Mouse (Mus musculus) embryonic facial prominence, embryonic 12.5 days (tissue): Measurements from ENCODE around the gene Elf1. TPM values are rescaled to one million over a fixed set of nuclear protein-coding genes. Genes with fewer than 3 reads are reported as not detected.
A peak's percentile ranks its signal among the peaks of the same experiment; 100 is the strongest.

Experiments used
- ATAC-seq: fragments of 200-750 bp; cut with Nextera tagmentation; 2 replicates; pipeline ENCODE4 v1.8.0; 2017; ENCODE audit not compliant: insufficient number of reproducible peaks, insufficient read depth, low FRiP score, low TSS enrichment
- H3K27ac ChIP-seq: fragments of 300-500 bp; sonication (generic); 2 replicates; pipeline ENCODE4 v1.5.1; 2016; ENCODE audit warnings: mild to moderate bottlenecking
- H3K27me3 ChIP-seq: fragments of 300-500 bp; sonication (generic); 2 replicates; pipeline ENCODE4 v1.6.1; 2016; ENCODE audit warnings: mild to moderate bottlenecking, moderate library complexity
- H3K36me3 ChIP-seq: fragments of 300-500 bp; sonication (generic); 2 replicates; pipeline ENCODE4 v1.6.1; 2016; ENCODE audit warnings: mild to moderate bottlenecking
- H3K4me1 ChIP-seq: fragments of 300-500 bp; sonication (generic); 2 replicates; pipeline ENCODE4 v1.6.1; 2016
- H3K4me2 ChIP-seq: fragments of 300-500 bp; sonication (generic); replicated peaks from 2 replicates; pipeline ENCODE4 v1.6.1; 2016; ENCODE audit warnings: mild to moderate bottlenecking, moderate library complexity
- H3K4me3 ChIP-seq: fragments of 300-500 bp; sonication (generic); 2 replicates; pipeline ENCODE4 v1.5.1; 2016; ENCODE audit warnings: mild to moderate bottlenecking
- H3K9ac ChIP-seq: fragments of 300-500 bp; sonication (generic); 2 replicates; pipeline ENCODE4 v1.6.1; 2016; ENCODE audit warnings: mild to moderate bottlenecking, moderate library complexity
- H3K9me3 ChIP-seq: fragments of 300-500 bp; sonication (generic); 2 replicates; pipeline ENCODE4 v1.6.1; 2016; ENCODE audit warnings: mild to moderate bottlenecking, moderate library complexity
- WGBS: fragments of 180-500 bp; shearing (Covaris S2); methylation state at CpG from one replicate; pipeline ENCODE4 v1.1.7; 2016; 5-methylcytosine and 5-hydroxymethylcytosine counted together
- polyA plus RNA-seq: library from polyadenylated mRNA; unstranded; fragments of >200 nt; fragmentation: Nextera tagmentation; extraction: Ambion mirVana; gene quantifications from 2 replicates; pipeline ENCODE4 v1.2.1, GENCODE M21; 2016

The Elf1 gene
- polyA plus RNA-seq, 1 experiment from 2014 or later: 12.4 TPM

GRCm38 (mm10) chr14:79473384-79473783, 7.6 kb upstream of the Elf1 start:
- no peak overlapping the region for H3K4me2 ChIP-seq
- H3K36me3 ChIP-seq: peaks cover 76% of the 10 kb centered on the region
- no peaks in the 10 kb centered on the region for H3K9me3 ChIP-seq
- H3K9ac ChIP-seq: no peak overlapping the region
- ATAC-seq: no peak
- 93% methylated on average over 2 of the region's 2 CpGs for WGBS
- no peak overlapping the region for H3K4me3 ChIP-seq
- H3K4me1 ChIP-seq: no peaks in the 10 kb centered on the region
- no peaks in the 10 kb centered on the region for H3K27me3 ChIP-seq
- no peak overlapping the region for H3K27ac ChIP-seq

- Histone ChIP-seq H3K36me3 (peaks cover 12% of the 10 kb centered on the region), H3K4me3 (peak within 1 kb of the TSS; percentile 85), H3K27me3 (no peaks in the 10 kb centered on the region), H3K9ac (peak within 1 kb of the TSS; percentile 96), H3K9me3 (no peaks in the 10 kb centered on the region), H3K4me2 (peak within 1 kb of the TSS; percentile 62), H3K27ac (peak within 1 kb of the TSS; percentile 100), H3K4me1 (peaks cover 35% of the 10 kb centered on the region)
- under 1% methylated on average over 80 of the region's 86 CpGs for WGBS
- peak; percentile 87 for ATAC-seq
These were observed 551 bp downstream of the Elf1 start, which contains the start of gene Wbp4 for GRCm38 (mm10) chr14:79481339-79482151. TSS of gene Wbp4 (minus strand) at chr14:79481520.

DNA sequence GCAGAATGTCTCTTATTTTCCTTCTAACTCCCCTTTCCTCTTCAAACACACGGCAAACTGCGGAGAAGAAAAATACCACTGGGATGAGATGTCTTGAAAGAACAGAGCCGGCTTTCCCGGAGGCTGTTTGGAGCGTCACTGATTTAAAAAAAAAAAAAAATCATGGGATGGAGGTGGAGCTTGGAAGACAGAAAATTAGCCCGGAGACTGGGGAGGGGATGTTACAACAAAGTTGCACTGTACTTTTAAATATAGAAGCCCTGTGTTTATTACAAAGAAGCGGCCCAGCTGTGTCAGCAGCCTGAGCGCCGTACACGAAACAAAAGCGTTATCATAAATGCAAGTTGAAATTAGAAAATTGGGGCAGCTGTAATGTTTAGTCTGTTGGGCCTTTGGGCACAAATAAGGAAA, 1.3 kb downstream of the Elf1 start:
- peak overlapping the region; percentile 100 for H3K27ac ChIP-seq
- H3K9me3 ChIP-seq: no peaks in the 10 kb centered on the region
- under 1% methylated on average over 11 of the region's 11 CpGs for WGBS
- peak overlapping the region; percentile 85 for H3K4me3 ChIP-seq
- H3K4me1 ChIP-seq: peaks cover 42% of the 10 kb centered on the region
- peak overlapping the region; percentile 96 for H3K9ac ChIP-seq
- no peaks in the 10 kb centered on the region for H3K27me3 ChIP-seq
- ATAC-seq: no peak
- peaks cover 8% of the 10 kb centered on the region; the same call in 1 of the 2 replicates for H3K36me3 ChIP-seq
- H3K4me2 ChIP-seq: peak overlapping the region; percentile 62

DNA sequence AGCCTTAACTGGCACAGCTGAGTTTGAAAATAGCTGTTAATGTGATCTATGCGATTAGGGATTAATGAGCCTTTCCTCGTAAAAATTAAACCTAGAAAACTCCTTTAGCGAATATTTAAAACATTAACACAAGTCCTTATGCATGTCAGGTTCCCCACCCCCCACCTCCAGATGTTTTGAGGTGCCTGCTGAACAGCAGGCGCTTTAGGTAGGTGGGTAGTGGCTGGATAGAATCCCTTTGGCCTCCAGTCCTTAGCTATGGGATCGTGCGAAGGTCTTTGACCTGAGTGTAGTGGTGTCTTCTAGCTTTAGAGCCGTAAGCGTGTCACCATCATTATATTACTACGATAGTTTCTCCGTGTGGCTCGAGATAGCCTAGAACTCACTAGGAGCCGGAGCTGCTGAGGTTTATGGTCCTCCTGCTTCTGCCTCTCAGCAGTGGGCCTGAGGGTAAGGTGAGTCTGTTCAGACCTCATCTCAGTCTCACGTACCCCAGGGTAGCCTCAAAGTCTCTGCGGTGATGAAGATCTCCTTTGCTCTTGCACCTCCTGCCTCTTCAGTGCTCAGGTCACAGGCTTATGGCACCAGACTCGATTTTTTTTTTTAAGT, 1.9 kb downstream of the Elf1 start:
- Histone ChIP-seq H3K9ac (peak overlapping the region; percentile 96), H3K36me3 (peaks cover 5% of the 10 kb centered on the region; the same call in 1 of the 2 replicates), H3K27ac (peak overlapping the region; percentile 100), H3K27me3 (no peaks in the 10 kb centered on the region), H3K4me2 (peak overlapping the region; percentile 62), H3K4me3 (peak overlapping the region; percentile 85), H3K9me3 (no peaks in the 10 kb centered on the region), H3K4me1 (peaks cover 48% of the 10 kb centered on the region)
- WGBS: 21% methylated on average over 15 of the region's 15 CpGs
- no peak for ATAC-seq

- Histone ChIP-seq H3K4me2 (peak overlapping the region; percentile 62), H3K9ac (peak overlapping the region; percentile 96; the same call in 1 of the 2 replicates), H3K27me3 (no peaks in the 10 kb centered on the region), H3K27ac (peak overlapping the region; percentile 100), H3K4me1 (peaks cover 48% of the 10 kb centered on the region), H3K9me3 (no peaks in the 10 kb centered on the region), H3K36me3 (no peaks in the 10 kb centered on the region), H3K4me3 (peak overlapping the region; percentile 85; the same call in 1 of the 2 replicates)
- WGBS: 49% methylated on average over 8 of the region's 8 CpGs
- no peak for ATAC-seq
These were observed 2.7 kb downstream of the Elf1 start for GRCm38 (mm10) chr14:79483611-79484120.

- Histone ChIP-seq H3K27ac (0 out of 2 replicates have a peak overlapping the region, but pooled peaks have one; percentile 60), H3K36me3 (no peaks in the 10 kb centered on the region), H3K9me3 (no peaks in the 10 kb centered on the region), H3K4me1 (peaks cover 36% of the 10 kb centered on the region), H3K9ac (no peak overlapping the region), H3K27me3 (no peaks in the 10 kb centered on the region), H3K4me2 (peak overlapping the region; percentile 65), H3K4me3 (peak overlapping the region; percentile 38; the same call in 1 of the 2 replicates)
- WGBS: 11% methylated on average over 8 of the region's 8 CpGs
- ATAC-seq: no peak
These were observed 5.6 kb downstream of the Elf1 start for GRCm38 (mm10) chr14:79486617-79486992.

DNA sequence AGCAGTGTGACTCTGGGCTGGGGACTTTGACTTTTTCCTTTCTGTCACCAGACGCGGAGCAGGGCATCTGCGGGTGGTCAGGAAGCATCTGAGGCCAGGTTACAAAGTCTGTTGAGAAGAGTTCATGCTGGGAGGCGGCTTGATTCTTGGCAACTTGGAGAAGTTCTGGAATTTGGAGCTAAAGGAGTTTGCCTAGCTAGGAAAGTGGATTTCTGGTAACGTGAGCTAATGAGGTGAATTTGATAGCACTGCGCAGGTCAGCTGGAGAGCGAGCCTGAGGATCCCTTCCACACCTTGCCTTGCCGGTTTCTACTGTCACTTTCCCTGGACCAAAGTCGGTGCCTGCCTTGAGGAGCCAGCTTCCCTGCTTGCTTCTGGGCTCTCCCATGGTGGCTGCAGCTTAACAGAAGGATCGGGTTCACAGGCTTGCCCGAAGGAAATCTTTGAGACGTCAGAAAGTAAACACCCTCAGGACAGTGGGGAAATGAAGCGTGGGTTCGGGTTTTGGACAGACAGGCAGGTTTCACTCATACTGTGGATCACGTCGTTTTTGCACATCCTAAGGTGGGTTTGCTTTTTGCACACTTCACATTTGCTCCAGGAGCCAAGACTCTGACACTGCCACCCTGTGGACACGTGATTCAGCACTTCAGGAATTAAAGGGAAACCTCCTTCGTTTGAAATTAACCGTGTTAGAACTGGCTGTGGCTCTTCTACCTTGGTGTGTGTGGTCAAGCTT, 6.2 kb downstream of the Elf1 start:
- H3K36me3 ChIP-seq: 0 out of 2 replicates have a peak, but pooled peaks cover 4% of the 10 kb centered on the region
- peaks cover 36% of the 10 kb centered on the region for H3K4me1 ChIP-seq
- no peaks in the 10 kb centered on the region for H3K27me3 ChIP-seq
- H3K9me3 ChIP-seq: no peaks in the 10 kb centered on the region
- ATAC-seq: no peak
- H3K9ac ChIP-seq: peak overlapping the region; percentile 54
- peak overlapping the region; percentile 38 for H3K4me3 ChIP-seq
- 0 out of 2 replicates have a peak overlapping the region, but pooled peaks have one; percentile 60 for H3K27ac ChIP-seq
- peak overlapping the region; percentile 65 for H3K4me2 ChIP-seq
- 3% methylated on average over 19 of the region's 19 CpGs for WGBS

GRCm38 (mm10) chr14:79488531-79488930, 7.5 kb downstream of the Elf1 start:
- WGBS: 89% methylated on average over 9 of the region's 9 CpGs
- no peak overlapping the region for H3K27ac ChIP-seq

GRCm38 (mm10) chr14:79489150-79489549, 8.2 kb downstream of the Elf1 start:
- no peak for ATAC-seq
- Histone ChIP-seq H3K27me3 (no peaks in the 10 kb centered on the region), H3K4me1 (peaks cover 22% of the 10 kb centered on the region), H3K4me3 (no peak overlapping the region), H3K4me2 (no peak overlapping the region), H3K36me3 (0 out of 2 replicates have a peak, but pooled peaks cover 4% of the 10 kb centered on the region), H3K9me3 (no peaks in the 10 kb centered on the region), H3K27ac (no peak overlapping the region), H3K9ac (no peak overlapping the region)
- whole genome bisulfite sequencing: 80% methylated on average over 12 of the region's 12 CpGs

More at GRCm38 (mm10) chr14:79488531-79488930, 7.5 kb downstream of the Elf1 start:
- no peak for ATAC-seq
- Histone ChIP-seq H3K9me3 (no peaks in the 10 kb centered on the region), H3K4me3 (no peak overlapping the region), H3K36me3 (0 out of 2 replicates have a peak, but pooled peaks cover 4% of the 10 kb centered on the region), H3K27me3 (no peaks in the 10 kb centered on the region), H3K4me1 (peaks cover 28% of the 10 kb centered on the region), H3K4me2 (no peak overlapping the region), H3K9ac (no peak overlapping the region)

DNA sequence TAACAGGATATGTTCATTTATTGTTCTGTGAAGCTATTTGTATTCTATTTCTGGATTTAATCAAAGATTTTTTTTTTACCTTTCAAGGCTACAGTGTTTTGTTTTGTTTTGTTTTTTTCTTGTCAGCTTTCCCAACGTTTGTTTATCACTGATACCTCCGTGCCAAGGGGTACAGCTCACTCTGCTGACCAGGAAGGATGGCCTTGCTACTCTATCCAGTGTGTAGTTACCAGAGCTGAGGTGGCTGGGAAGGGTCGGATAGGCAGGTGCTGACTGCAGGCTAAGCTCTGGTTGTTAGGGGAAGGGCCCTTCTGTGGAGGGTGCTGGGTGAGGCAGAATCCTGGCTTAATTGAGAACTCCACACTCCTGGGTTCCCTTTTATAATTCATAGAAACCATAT, 9.3 kb downstream of the Elf1 start:
- Histone ChIP-seq H3K9me3 (no peaks in the 10 kb centered on the region), H3K4me1 (peaks cover 22% of the 10 kb centered on the region), H3K27ac (no peak overlapping the region), H3K4me3 (no peak overlapping the region), H3K27me3 (no peaks in the 10 kb centered on the region), H3K36me3 (0 out of 2 replicates have a peak, but pooled peaks cover 4% of the 10 kb centered on the region), H3K9ac (no peak overlapping the region), H3K4me2 (no peak overlapping the region)
- ATAC-seq: no peak
- WGBS: 54% methylated on average over 3 of the region's 3 CpGs

DNA sequence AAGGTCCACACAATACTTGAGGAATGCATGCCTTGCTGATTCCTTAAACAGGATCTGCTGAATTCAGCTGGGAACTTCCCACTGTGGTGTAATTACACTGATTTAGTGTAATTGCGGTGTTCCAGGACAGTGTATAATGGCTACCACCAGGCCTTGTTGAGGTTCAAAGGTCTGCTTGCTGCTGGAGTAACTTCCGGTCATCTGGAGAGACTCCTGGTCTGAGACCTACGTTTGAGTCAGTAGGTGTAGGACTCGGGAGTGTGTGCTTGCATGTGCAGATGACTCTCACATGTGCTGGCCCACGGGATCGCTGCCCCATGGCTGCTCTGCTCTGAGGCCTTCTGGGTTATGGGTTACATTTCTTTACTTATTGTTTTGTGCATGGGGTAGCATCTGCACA, 13.4 kb downstream of the Elf1 start:
- no peak overlapping the region for H3K4me3 ChIP-seq
- no peak overlapping the region for H3K27ac ChIP-seq
- 47% methylated on average over 6 of the region's 6 CpGs for WGBS
- ATAC-seq: no peak
- H3K27me3 ChIP-seq: no peaks in the 10 kb centered on the region
- no peak overlapping the region for H3K4me2 ChIP-seq
- no peak overlapping the region for H3K9ac ChIP-seq
- H3K36me3 ChIP-seq: 0 out of 2 replicates have a peak, but pooled peaks cover 4% of the 10 kb centered on the region
- no peaks in the 10 kb centered on the region for H3K9me3 ChIP-seq
- no peaks in the 10 kb centered on the region for H3K4me1 ChIP-seq
